Comparison of ENCODE assay signal across 24 mouse cellular contexts in the genomic region with DNA sequence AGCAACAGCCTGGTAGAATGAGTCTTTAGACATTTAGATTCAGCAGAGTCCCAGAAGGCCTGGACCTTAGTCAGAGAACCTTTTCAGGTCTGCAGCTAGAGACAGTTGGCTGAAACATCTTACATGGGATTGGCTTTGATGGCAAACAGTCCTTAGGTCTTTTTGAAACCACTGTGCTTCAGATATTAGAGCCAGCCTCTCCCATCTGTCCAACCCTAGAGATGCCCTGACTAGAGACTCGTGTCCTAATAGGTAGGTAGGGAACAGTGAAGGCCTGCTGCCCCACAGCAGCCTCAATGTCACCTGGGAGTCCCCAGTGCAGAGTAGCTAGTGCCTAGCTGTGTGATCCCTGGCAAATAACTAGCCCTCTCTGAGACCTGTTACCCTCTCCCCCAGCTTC.
DNase-seq lines count a peak whose midpoint lies in the region; ATAC-seq lines count a peak whose summit lies in the region.
"Had no signal": no experiment of that assay in that cellular context is flagged by ENCODE, and none has a peak within 500 bp of the region (broad histone marks: within the 10 kb centered on the region; RNA-seq: fewer than 3 reads in every experiment).

No protein-coding gene starts in this region.

- H3K4me1 ChIP-seq in heart, embryonic 15.5 days (replicated peaks): peaks cover 49% of the 10 kb centered on the region
- no peaks in the 10 kb centered on the region for H3K4me1 ChIP-seq in midbrain, embryonic 11.5 days (ENCODE audit: control insufficient read depth, insufficient read depth, low read length)
- peaks cover 7% of the 10 kb centered on the region for H3K4me1 ChIP-seq in midbrain, embryonic 13.5 days (replicated peaks)
- H3K4me1 ChIP-seq: embryonic facial prominence, embryonic 15.5 days; limb, embryonic 10.5 days; stomach, embryonic 15.5 days had no signal

- peak; percentile 69 for DNase-seq in cerebellum, adult 9-11 months
- DNase-seq in cerebellum, adult 11 months: no peak
- DNase-seq in heart, postnatal 10 days: no peak
- DNase-seq in midbrain, embryonic 11.5 days (ENCODE audit: low spot score, missing footprints): peak; percentile 6
- DNase-seq in thymus, postnatal 25 days: no peak
- DNase-seq: adrenal gland, postnatal 25 days; gastrocnemius, postnatal 25 days; kidney, postnatal 10 days; right cerebral cortex, adult 18-20 months; right cerebral cortex, postnatal 4 days; thymus, postnatal 4 days had no signal

- H3K36me3 ChIP-seq in heart, embryonic 15.5 days: no peaks in the 10 kb centered on the region
- H3K36me3 ChIP-seq in midbrain, embryonic 11.5 days (ENCODE audit: control insufficient read depth, insufficient read depth, low read length): no peaks in the 10 kb centered on the region
- H3K36me3 ChIP-seq in midbrain, embryonic 13.5 days: no peaks in the 10 kb centered on the region
- H3K36me3 ChIP-seq: embryonic facial prominence, embryonic 15.5 days; forebrain, embryonic 10.5 days; hindbrain, embryonic 12.5 days; limb, embryonic 10.5 days; midbrain, embryonic 10.5 days; neural tube, embryonic 15.5 days; stomach, embryonic 15.5 days had no signal

- no peaks in the 10 kb centered on the region for H3K27me3 ChIP-seq in heart, embryonic 15.5 days
- H3K27me3 ChIP-seq in midbrain, embryonic 11.5 days (ENCODE audit: control insufficient read depth, insufficient read depth, low read length): no peaks in the 10 kb centered on the region
- no peaks in the 10 kb centered on the region for H3K27me3 ChIP-seq in midbrain, embryonic 13.5 days
- H3K27me3 ChIP-seq: embryonic facial prominence, embryonic 15.5 days; hindbrain, embryonic 12.5 days; neural tube, embryonic 15.5 days; stomach, embryonic 15.5 days had no signal

- H3K27ac ChIP-seq in heart, embryonic 15.5 days: peak overlapping the region; percentile 37
- H3K27ac ChIP-seq in midbrain, embryonic 11.5 days (ENCODE audit: low read depth, low read length): no peak overlapping the region
- no peak overlapping the region for H3K27ac ChIP-seq in midbrain, embryonic 13.5 days
- H3K27ac ChIP-seq: embryonic facial prominence, embryonic 15.5 days; forebrain, embryonic 10.5 days; hindbrain, embryonic 12.5 days; limb, embryonic 10.5 days; macrophage; neural tube, embryonic 15.5 days; stomach, embryonic 15.5 days had no signal

- H3K4me3 ChIP-seq in heart, embryonic 15.5 days: no peak overlapping the region
- no peak overlapping the region for H3K4me3 ChIP-seq in midbrain, embryonic 11.5 days (ENCODE audit: low read depth, low read length)
- H3K4me3 ChIP-seq in midbrain, embryonic 13.5 days (replicated peaks): no peak overlapping the region
- H3K4me3 ChIP-seq: embryonic facial prominence, embryonic 15.5 days; forebrain, embryonic 10.5 days; hindbrain, embryonic 12.5 days; limb, embryonic 10.5 days; midbrain, embryonic 10.5 days; neural tube, embryonic 15.5 days; stomach, embryonic 15.5 days had no signal

- no peaks in the 10 kb centered on the region for H3K9me3 ChIP-seq in heart, embryonic 15.5 days (replicated peaks)
- H3K9me3 ChIP-seq in midbrain, embryonic 11.5 days (ENCODE audit: control insufficient read depth, low read length): no peaks in the 10 kb centered on the region
- no peaks in the 10 kb centered on the region for H3K9me3 ChIP-seq in midbrain, embryonic 13.5 days
- H3K9me3 ChIP-seq: embryonic facial prominence, embryonic 15.5 days; forebrain, embryonic 10.5 days; hindbrain, embryonic 12.5 days; limb, embryonic 10.5 days; midbrain, embryonic 10.5 days; neural tube, embryonic 15.5 days; stomach, embryonic 15.5 days had no signal

- intact Hi-C loops in heart, postnatal 10 days (cut with DNase I): no loop called here

- ATAC-seq in heart, embryonic 15.5 days (replicated peaks; ENCODE audit: insufficient number of reproducible peaks, insufficient read depth, low FRiP score, low read depth): no peak
- no peak for ATAC-seq in midbrain, embryonic 11.5 days (ENCODE audit: low FRiP score)
- no peak for ATAC-seq in midbrain, embryonic 13.5 days
- ATAC-seq in inflammation-experienced regulatory T-cells, adult 6 months: no peak
- ATAC-seq: forebrain, embryonic 16.5 days; lung, postnatal 0 days had no signal

- H3K9ac ChIP-seq in heart, embryonic 15.5 days: no peak overlapping the region
- H3K9ac ChIP-seq in midbrain, embryonic 11.5 days (ENCODE audit: low read length): no peak overlapping the region
- no peak overlapping the region for H3K9ac ChIP-seq in midbrain, embryonic 13.5 days (replicated peaks)
- H3K9ac ChIP-seq: embryonic facial prominence, embryonic 15.5 days; hindbrain, embryonic 12.5 days; neural tube, embryonic 15.5 days; stomach, embryonic 15.5 days had no signal

- H3K4me2 ChIP-seq in heart, embryonic 15.5 days: no peak overlapping the region
- H3K4me2 ChIP-seq in midbrain, embryonic 11.5 days: no peak overlapping the region
- H3K4me2 ChIP-seq in midbrain, embryonic 13.5 days (replicated peaks): no peak overlapping the region
- H3K4me2 ChIP-seq: embryonic facial prominence, embryonic 15.5 days; hindbrain, embryonic 12.5 days; neural tube, embryonic 15.5 days; stomach, embryonic 15.5 days had no signal

- 70% methylated on average over 1 of the region's 1 CpGs for WGBS in heart, embryonic 15.5 days
- 88% methylated on average over 1 of the region's 1 CpGs for WGBS in midbrain, embryonic 11.5 days
- WGBS in midbrain, embryonic 13.5 days: 81% methylated on average over 1 of the region's 1 CpGs

Comparison
In these comparisons a context has a peak if more than half of its experiments do, and no peak if none do; other contexts are left out.
1. DNase-seq: peak in cerebellum, adult 9-11 months (single experiment) and midbrain, embryonic 11.5 days (single experiment); none in cerebellum, adult 11 months (single experiment), heart, postnatal 10 days (0 of 2) and thymus, postnatal 25 days (single experiment).